Mouse (Mus musculus) urinary bladder, postnatal 14 days (tissue): Measurements from ENCODE around the gene Gcn1l1.

Source experiments
- DNase-seq: peaks from one replicate; pipeline ENCODE4 v3.0.0; 2021; ENCODE audit warnings: low spot score

The Gcn1l1 gene

DNA sequence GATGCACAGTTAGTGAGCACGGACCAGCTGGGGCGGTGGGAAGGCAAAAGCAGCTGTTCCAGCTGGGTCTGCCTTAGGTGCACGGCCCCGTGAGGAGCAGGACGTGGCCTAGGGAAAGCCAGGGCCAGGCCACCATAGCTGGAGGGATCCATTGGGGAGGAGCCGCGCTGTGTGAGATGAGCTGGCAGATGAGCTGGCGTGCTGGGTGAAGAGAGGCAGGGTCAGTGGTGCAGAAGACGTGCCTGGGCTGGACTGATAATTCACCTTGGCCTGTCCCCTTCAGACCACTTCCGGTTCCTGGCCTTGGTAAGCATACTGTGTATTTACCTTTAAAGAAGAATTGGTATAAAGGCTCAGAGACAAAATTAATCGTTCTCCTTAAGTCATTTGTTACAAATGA, 46.5 kb downstream of the Gcn1l1 start:
- no peak for DNase-seq

DNA sequence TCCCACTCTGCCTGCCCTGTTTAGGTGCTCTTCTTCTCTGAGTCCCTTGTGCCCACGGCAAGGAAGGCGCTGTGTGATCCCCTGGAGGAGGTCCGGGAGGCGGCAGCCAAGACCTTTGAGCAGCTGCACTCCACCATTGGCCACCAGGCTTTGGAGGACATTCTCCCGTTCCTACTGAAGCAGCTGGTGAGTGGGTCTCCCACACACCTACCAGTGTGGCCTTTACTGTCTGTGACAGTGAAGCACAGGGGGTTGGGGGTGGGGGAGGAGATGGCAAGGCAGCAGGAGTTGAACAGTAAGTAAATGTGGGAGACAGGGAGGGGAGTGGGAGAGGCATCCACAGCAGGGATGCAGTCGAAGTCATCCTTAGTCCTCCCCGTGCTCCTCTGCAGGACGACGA, 48.3 kb downstream of the Gcn1l1 start:
- DNase-seq, result no peak

- peak; percentile 36 for DNase-seq
Measured at GRCm38 (mm10) chr5:115614948-115615347, 49.9 kb downstream of the Gcn1l1 start.

GRCm38 (mm10) chr5:115619690-115620089, 54.6 kb downstream of the Gcn1l1 start:
- DNase-seq, result no peak

GRCm38 (mm10) chr5:115622686-115623085, 57.6 kb downstream of the Gcn1l1 start:
- DNase-seq, result no peak

- no peak for DNase-seq
Measured at GRCm38 (mm10) chr5:115623694-115624440, 58.8 kb downstream of the Gcn1l1 start.

DNA sequence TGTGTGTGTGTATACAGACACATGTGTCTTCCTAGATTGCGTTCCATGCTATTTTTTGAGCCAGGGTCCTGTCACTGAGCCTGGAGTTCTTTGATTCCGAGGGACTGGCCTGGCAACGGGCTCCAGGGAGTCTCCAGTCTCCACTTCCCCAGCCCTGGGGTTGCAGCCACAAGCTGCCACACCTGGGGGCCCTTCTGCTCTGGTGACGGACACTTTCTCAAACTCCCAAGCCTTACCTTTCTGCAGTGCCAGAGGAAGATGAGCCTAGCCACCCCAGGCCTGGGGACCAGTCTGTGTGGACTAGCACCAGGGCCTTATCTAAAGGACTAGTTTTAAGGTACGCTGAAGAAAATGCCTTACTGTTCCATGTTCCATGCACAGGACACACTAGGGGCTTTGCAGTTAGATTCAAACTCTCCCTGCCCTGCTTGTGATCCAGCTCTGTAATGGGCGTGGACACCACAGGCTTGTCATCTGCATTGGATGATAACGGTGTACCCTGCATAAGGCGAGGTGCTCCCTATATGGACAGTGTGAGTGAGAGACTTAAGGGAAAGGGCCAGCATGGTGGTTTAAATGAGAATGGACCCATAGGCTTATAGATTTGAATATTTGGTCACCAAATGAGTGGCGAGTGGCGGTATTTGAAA, 61.3 kb downstream of the Gcn1l1 start:
- no peak for DNase-seq

DNA sequence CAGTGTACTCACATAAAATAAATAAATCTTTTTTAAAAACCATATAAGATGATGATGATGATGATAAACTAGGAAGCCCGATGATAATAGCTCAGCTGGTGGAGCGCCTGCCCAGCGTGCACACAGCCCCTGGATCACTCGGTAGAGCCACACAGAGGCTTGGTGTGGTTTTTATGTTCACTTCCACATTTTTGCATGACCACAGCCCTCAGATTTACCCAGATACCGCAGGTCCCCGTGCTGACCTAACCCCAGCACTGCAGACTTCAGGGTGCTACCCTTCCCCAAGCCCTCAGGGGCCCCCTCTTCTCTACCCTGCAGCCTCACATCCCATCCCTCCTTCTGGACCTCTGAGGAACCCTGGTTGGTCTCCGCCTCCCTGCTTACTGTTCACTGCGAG, 63.0 kb downstream of the Gcn1l1 start:
- no peak for DNase-seq

GRCm38 (mm10) chr5:115629672-115630071, 64.6 kb downstream of the Gcn1l1 start:
- DNase-seq, result no peak

- no peak for DNase-seq
Measured at GRCm38 (mm10) chr5:115630291-115630690, 65.2 kb downstream of the Gcn1l1 start.

DNA sequence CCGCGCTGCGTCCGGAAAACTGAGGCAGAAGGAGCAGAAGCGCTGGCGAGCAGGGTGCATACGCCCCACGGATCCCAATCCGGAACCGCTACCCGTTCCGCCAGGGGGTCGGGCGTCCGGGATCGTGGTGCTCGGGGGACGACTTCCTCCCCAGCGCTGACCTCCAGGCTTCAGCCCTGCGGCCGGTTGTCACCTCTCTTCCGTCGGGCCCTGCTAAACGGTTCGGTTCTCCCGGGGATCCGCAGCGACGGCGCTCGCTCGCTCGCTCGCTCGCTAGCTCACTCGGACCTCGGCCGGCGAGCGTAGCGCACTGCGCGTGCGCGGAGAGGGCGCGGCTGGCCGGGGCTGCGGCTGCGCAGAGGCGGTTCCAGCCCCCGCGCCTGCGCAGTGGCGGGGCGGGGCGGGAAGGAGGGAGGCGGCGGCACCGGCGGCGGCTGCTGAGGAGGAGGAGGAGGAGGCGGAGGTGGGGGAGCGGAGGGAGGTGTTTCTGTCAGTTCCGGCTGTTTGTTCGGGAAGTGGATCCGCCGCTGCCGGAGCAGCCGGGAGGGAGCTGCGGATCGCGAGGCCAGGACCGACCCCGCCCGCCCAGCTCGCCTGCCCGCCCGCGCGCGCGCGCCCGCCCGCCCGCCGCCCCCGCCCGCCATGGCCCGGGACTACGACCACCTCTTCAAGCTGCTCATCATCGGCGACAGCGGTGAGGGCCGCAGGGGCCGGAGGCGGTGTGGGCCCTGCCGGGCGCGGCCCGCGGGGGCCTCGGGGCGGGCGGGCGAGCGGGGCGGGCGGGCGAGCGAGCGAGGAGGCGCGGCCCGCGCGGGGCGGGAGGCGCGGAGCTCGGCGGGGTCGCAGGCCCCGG, 66.7 kb downstream of the Gcn1l1 start, which contains the start of gene Rab35:
Gene Rab35, plus strand, starts transcription at position 404 of the 853 bp plus-strand sequence.
- DNase-seq, result peak; percentile 94

GRCm38 (mm10) chr5:115632358-115632714, 67.3 kb downstream of the Gcn1l1 start:
- peak; percentile 36 for DNase-seq

GRCm38 (mm10) chr5:115633060-115633459, 68.0 kb downstream of the Gcn1l1 start:
- DNase-seq, result no peak

DNA sequence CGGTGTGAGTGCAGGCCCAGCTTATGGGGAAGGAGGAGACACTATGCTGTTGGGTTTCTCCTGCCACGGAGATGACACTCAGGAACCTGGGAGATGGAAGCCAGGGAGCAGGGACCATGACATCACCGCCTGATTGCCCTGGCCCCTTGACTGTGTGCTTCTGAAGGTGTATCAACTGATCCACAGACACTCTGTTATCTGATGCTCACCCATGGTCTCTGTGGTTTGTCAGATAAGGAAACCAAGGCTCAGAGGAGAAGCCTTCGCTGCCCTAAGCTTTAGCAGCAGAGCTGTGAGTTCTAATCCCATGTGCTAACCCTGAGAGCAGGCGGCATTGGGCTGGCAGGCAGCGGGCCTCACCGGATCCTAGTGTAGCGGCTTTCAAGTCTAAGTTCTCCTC, 69.0 kb downstream of the Gcn1l1 start:
- DNase-seq, result no peak

- DNase-seq, result no peak
Measured at GRCm38 (mm10) chr5:115635536-115635935, 70.5 kb downstream of the Gcn1l1 start.

DNA sequence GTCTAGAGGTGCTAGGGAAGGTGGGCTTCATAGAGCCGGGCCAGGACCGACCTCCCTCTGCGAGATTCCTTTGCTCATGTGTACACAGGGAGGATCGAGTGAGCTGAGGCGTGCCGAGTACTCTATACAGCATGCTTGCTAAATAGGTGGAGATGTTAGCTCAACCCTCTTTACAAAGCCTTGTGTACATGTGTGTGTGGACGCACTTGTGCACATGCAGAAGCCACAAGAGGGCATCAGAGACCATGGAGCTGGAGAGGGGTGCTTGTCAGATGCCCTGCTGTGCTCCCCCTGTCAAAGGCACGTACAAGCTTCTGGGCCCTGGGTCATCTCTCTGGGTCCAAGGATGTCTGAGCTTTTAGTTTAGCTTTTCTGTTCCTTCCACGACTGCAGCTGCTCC, 79.1 kb downstream of the Gcn1l1 start:
- DNase-seq, result no peak

DNA sequence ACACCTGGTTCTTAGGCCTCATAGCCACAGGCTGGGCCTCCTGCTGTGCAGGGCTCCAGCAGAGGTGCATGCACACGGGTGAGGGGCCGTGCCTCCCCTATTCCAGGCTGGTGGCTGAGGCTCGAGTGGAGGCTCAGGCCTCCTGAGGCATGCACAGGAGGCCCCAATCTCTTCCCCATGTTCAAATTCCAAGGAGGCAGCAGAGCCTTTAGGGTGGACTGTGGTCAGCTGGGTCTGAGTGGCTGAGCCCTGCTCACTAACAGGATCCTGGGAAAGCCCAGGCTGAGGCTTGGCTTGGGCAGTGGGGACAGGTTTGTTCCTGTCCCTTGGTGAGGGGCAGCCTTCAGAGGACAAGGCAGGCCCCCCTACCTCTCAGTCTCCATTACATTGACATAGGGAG, 83.8 kb downstream of the Gcn1l1 start:
- DNase-seq, result no peak

- DNase-seq, result no peak
Measured at GRCm38 (mm10) chr5:115649699-115650098, 84.6 kb downstream of the Gcn1l1 start.

DNA sequence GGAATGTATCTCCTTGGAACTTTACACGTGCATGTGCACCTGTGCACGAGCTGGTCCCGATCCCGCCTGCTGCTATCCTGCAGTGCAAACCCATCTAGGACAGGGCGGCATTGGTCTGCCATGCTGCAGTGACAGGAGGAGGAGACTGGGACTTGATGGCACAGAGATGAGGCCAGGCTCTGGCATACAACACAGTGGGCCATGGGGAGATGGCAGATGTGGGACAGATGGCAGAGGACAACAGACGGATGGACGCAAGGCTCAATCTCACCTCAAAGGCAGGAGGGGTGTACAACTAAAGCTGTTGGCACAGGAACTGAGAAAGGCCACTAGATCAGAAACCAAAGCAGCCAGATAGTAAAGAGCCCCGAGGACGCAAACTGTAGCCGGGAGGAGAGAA, 85.8 kb downstream of the Gcn1l1 start:
- DNase-seq, result no peak

DNA sequence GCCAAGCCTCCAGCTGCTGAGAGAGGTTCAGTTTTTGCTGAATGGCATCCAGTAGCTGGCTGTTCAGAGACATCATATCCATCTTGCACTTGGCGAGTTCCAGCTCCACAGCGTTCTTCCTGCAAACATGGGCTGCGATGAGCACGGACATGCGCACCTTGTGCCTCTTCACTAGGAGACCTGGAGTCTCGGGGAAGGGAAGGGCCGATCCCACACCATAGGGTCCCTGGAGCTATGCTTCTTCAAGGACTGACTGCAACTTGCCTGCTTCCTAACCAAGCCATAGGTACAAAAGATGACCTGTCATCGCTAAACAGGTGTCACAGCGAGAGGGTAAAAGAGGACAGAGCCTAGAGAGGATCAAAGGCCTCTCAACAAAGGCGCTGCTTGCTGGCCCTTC, 86.8 kb downstream of the Gcn1l1 start:
- DNase-seq, result no peak

DNA sequence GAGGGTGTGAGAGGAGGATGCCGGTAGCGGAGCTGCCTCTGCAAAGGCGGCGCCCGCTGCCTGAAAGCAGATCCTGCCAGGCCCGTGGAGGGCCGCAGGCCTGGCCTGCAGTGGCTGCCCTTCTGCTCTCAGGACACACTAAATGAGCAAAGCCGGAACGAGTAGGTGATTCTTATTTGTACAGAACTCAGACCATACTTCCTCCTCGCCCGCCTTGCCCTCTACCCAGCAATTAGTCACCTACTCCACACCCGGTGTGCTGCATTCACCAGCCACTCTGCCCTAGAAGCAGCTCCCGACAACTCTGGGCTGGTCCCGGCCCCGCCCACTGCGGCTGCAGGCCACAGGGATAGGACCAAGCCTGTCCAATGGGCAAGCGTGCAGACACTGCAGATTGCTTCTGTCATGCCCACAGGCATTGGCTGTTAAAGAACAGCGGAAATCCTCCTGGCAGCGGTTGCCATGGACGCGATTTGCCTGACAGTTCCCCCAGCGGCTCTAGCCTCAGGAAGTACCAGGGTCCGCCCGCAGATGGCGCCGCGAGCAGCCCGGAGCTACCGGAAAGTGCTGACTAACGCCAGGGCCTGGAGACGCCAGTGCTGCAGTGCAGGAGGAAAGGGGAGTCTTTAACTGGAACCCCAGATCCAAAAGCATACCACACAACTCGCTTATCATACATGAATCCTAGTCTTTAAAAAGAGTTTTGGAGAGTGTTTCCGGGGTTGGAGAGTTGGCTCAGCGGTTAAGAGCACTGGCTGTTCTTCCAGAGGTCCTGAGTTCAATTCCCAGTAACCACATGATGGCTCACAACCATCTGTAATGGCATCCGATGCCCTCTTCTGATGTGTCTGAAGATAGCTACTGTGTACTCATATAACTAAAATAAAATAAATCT, 87.9 kb downstream of the Gcn1l1 start:
- DNase-seq, result peak; percentile 100

- no peak for DNase-seq
Measured at GRCm38 (mm10) chr5:115653776-115654175, 88.7 kb downstream of the Gcn1l1 start.
